Mouse (Mus musculus) liver, adult 2 months (tissue): Measurements from ENCODE around the gene Pwp2.
"Not testable (repeated sequence)": the region's sequence is repeated elsewhere in the genome, so short reads cannot be mapped to it uniquely, and the experiment has no call there.

ENCODE experiments used
- CTCF ChIP-seq: fragments of 200-500 bp; IDR thresholded peaks from 2 replicates; pipeline ENCODE4 v1.5.1; 2011; ENCODE audit warnings: low read depth, low read length, control low read depth
- POLR2A ChIP-seq: fragments of 200-500 bp; IDR thresholded peaks from 2 replicates; pipeline ENCODE4 v1.6.1; 2011; ENCODE audit warnings: low read length, control low read depth; ENCODE audit not compliant: insufficient read depth; ENCODE audit errors: extremely low read depth

- not testable (repeated sequence) for TF ChIP-seq CTCF, POLR2A
Measured at GRCm38 (mm10) chr10:78125061-78125460, 59.9 kb downstream of the Pwp2 start.
